Mouse (Mus musculus) ES-Bruce4 (cell line): ENCODE results near the gene Olfr1047. TPM values are rescaled to one million over a fixed set of nuclear protein-coding genes. Genes with fewer than 3 reads are reported as not detected.
"Not testable (repeated sequence)": the region's sequence is repeated elsewhere in the genome, so short reads cannot be mapped to it uniquely, and the experiment has no call there.

ENCODE experiments used
- H3K27ac ChIP-seq: 2 replicates; pipeline ENCODE4 v1.5.1; 2012; ENCODE audit warnings: low read length, inconsistent platforms; ENCODE audit not compliant: insufficient read depth
- H3K27me3 ChIP-seq: 2 replicates; pipeline ENCODE4 v1.6.1; 2012; ENCODE audit warnings: mild to moderate bottlenecking, low read length, inconsistent platforms; ENCODE audit not compliant: control insufficient read depth, poor library complexity, insufficient read depth, severe bottlenecking
- H3K36me3 ChIP-seq: 2 replicates; pipeline ENCODE4 v1.6.1; 2012; ENCODE audit warnings: inconsistent platforms, mild to moderate bottlenecking, low read length, moderate library complexity; ENCODE audit not compliant: control insufficient read depth, poor library complexity, insufficient read depth, severe bottlenecking
- H3K4me1 ChIP-seq: one replicate; pipeline ENCODE4 v1.8.1; 2011; ENCODE audit warnings: low read length; ENCODE audit not compliant: control insufficient read depth, insufficient read depth
- H3K4me3 ChIP-seq: 2 replicates; pipeline ENCODE4 v1.5.1; 2011; ENCODE audit warnings: low read depth, mild to moderate bottlenecking, low read length
- H3K9ac ChIP-seq: 2 replicates; pipeline ENCODE4 v1.6.1; 2012; ENCODE audit warnings: low read depth, mild to moderate bottlenecking, inconsistent platforms; ENCODE audit not compliant: poor library complexity, severe bottlenecking
- H3K9me3 ChIP-seq: replicated peaks from 2 replicates; pipeline ENCODE4 v1.6.1; 2012; ENCODE audit warnings: mild to moderate bottlenecking, low read length, inconsistent platforms; ENCODE audit not compliant: control insufficient read depth, poor library complexity, insufficient read depth, severe bottlenecking
- CTCF ChIP-seq: IDR thresholded peaks from one replicate; pipeline ENCODE4 v1.8.1; 2011; ENCODE audit warnings: low read depth, low read length
- EP300 ChIP-seq: IDR thresholded peaks from 2 replicates; pipeline ENCODE4 v1.6.1; 2011; ENCODE audit warnings: low read depth, low read length; ENCODE audit not compliant: insufficient read depth
- POLR2A ChIP-seq: IDR thresholded peaks from one replicate; pipeline ENCODE4 v1.8.1; 2011; ENCODE audit warnings: low read length; ENCODE audit not compliant: insufficient read depth
- polyA plus RNA-seq: library from polyadenylated mRNA; stranded (reverse); fragments of >200 nt; gene quantifications from 2 replicates; pipeline ENCODE4 v1.2.4, GENCODE M21; 2011; ENCODE audit warnings: low read depth; ENCODE audit not compliant: missing spikeins, insufficient read depth, insufficient read length

The Olfr1047 gene
- polyA plus RNA-seq: not detected in 2 replicates

DNA sequence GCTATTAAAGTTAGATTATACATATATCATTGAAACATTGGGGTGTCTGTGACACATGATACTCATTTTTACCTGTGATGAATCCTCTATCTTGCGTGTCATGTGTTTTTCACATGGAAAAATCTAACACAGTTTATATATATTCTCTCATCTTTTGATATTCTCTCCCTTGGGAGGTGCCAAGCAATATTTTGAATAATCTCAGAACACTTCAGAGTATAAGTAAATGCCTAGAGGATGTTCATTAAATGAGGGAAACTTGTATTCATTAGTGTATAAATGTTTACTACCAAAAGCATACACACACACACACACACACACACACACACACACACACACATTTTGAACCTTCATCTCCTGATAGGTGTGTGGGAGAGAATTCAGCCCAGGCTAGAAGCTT, at the start of gene Olfr1047:
Gene Olfr1047, minus strand, starts transcription at position 101 of the 400 bp plus-strand sequence.
- no peaks in the 10 kb centered on the region for H3K27me3 ChIP-seq
- no peaks in the 10 kb centered on the region for H3K9me3 ChIP-seq
- TF ChIP-seq CTCF (no peak), POLR2A (no peak), EP300 (no peak)
- H3K36me3 ChIP-seq: no peaks in the 10 kb centered on the region
- no peak within 1 kb of the TSS for H3K9ac ChIP-seq
- no peak within 1 kb of the TSS for H3K4me3 ChIP-seq
- no peaks in the 10 kb centered on the region for H3K4me1 ChIP-seq
- no peak within 1 kb of the TSS for H3K27ac ChIP-seq

- not testable (repeated sequence) for H3K4me3 ChIP-seq, H3K4me1 ChIP-seq, H3K36me3 ChIP-seq, H3K9me3 ChIP-seq, H3K9ac ChIP-seq, H3K27ac ChIP-seq, H3K27me3 ChIP-seq
Observed at GRCm38 (mm10) chr2:86278988-86279387, 47.8 kb upstream of the Olfr1047 start, which contains the start of gene Olfr1051. Gene Olfr1051, minus strand, starts transcription at chr2:86279088.

DNA sequence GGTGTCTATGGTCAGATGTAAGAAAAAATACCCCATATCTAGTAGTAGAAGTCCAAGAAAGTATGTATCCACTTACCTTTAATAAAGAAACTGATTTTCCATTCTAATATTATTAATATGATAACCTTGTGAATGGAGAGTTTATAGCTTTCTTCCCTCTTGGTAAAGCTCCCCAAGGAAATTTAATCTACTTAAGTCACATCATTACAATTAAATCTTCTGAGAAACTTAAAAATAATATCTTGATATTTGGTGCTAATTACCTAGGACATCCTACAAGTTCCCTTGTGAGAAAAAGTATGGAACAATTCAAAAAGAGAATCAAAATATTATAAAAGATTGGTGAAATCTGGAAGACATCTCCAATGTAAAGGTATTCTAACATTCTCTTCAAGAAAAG, 27.0 kb upstream of the Olfr1047 start, which contains the start of gene Olfr1049:
Gene Olfr1049, minus strand, starts transcription at position 101 of the 400 bp plus-strand sequence.
- not testable (repeated sequence) for H3K9me3 ChIP-seq, H3K36me3 ChIP-seq

GRCm38 (mm10) chr2:86240189-86240588, 9.0 kb upstream of the Olfr1047 start, which contains the start of gene Olfr1048:
Gene Olfr1048, minus strand, starts transcription at chr2:86240289.
- Histone ChIP-seq H3K4me3 (no peak within 1 kb of the TSS), H3K27ac (no peak within 1 kb of the TSS), H3K36me3 (no peaks in the 10 kb centered on the region), H3K9me3 (no peaks in the 10 kb centered on the region), H3K9ac (no peak within 1 kb of the TSS), H3K4me1 (no peaks in the 10 kb centered on the region), H3K27me3 (no peaks in the 10 kb centered on the region)
- TF ChIP-seq POLR2A: no peak
- TF ChIP-seq EP300: no peak
- TF ChIP-seq CTCF: no peak

More for the DNA sequence above, 27.0 kb upstream of the Olfr1047 start, which contains the start of gene Olfr1049:
- not testable (repeated sequence) for H3K4me3 ChIP-seq, H3K27ac ChIP-seq, H3K4me1 ChIP-seq, H3K9ac ChIP-seq, H3K27me3 ChIP-seq

DNA sequence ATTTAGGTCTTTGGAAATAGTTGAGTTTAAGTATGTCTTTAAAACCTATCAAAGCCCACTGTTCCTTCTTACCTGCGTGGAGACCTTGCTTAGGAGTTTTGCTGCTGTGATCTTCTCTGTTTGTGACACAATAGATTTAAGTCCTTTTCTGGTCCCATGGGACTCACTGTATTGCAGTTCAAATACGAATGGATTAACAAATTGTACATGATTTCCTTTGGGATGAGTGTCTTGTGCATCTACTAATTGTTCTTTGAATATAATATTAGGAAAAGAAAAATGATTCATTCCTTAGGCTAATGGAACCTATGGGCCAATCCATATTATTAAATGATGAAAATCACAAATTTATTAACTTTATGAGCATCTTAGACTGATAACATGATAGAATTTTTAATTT, 12.0 kb downstream of the Olfr1047 start, which contains the start of gene Olfr1046:
Gene Olfr1046, minus strand, starts transcription at position 101 of the 400 bp plus-strand sequence.
- no peak within 1 kb of the TSS for H3K9ac ChIP-seq
- TF ChIP-seq CTCF: no peak
- no peak for TF ChIP-seq EP300
- no peak for TF ChIP-seq POLR2A
- no peak within 1 kb of the TSS for H3K27ac ChIP-seq
- H3K4me3 ChIP-seq: no peak within 1 kb of the TSS
- H3K9me3 ChIP-seq: no peaks in the 10 kb centered on the region
- H3K36me3 ChIP-seq: no peaks in the 10 kb centered on the region
- no peaks in the 10 kb centered on the region for H3K4me1 ChIP-seq
- H3K27me3 ChIP-seq: no peaks in the 10 kb centered on the region

GRCm38 (mm10) chr2:86202909-86203308, 28.3 kb downstream of the Olfr1047 start, which contains the start of gene Olfr1045:
Gene Olfr1045, minus strand, starts transcription at chr2:86203009.
- Histone ChIP-seq H3K9me3 (no peaks in the 10 kb centered on the region), H3K4me3 (no peak within 1 kb of the TSS), H3K27ac (no peak within 1 kb of the TSS), H3K27me3 (no peaks in the 10 kb centered on the region), H3K4me1 (no peaks in the 10 kb centered on the region), H3K9ac (no peak within 1 kb of the TSS), H3K36me3 (no peaks in the 10 kb centered on the region)
- no peak for TF ChIP-seq CTCF
- TF ChIP-seq EP300: no peak
- TF ChIP-seq POLR2A: no peak
